Mouse (Mus musculus) hindbrain, embryonic 11.5 days (tissue): ENCODE measurements at regions not wholly inside any gene's neighbourhood (a gene's known extent, or its start where the extent isn't known, plus 50 kb on each side); places are given as distances from the start of the nearest gene placed in this dataset.

Experiments
- ATAC-seq: fragments of 200-750 bp; cut with Nextera tagmentation; 2 replicates; pipeline ENCODE4 v1.8.0; 2017; ENCODE audit warnings: mild to moderate bottlenecking, moderate TSS enrichment, moderate library complexity; ENCODE audit not compliant: low FRiP score
- DNase-seq: peaks from one replicate; pipeline ENCODE4 v3.0.0-alpha.2; 2015; ENCODE audit warnings: low spot score
- H3K27ac ChIP-seq: fragments of 300-500 bp; sonication (generic); 2 replicates; pipeline ENCODE4 v1.5.1; 2014; ENCODE audit warnings: mild to moderate bottlenecking, low read depth, low read length
- H3K27me3 ChIP-seq: fragments of 300-500 bp; sonication (generic); 2 replicates; pipeline ENCODE4 v1.6.1; 2014; ENCODE audit warnings: mild to moderate bottlenecking, low read length, moderate library complexity, mixed read lengths; ENCODE audit not compliant: control insufficient read depth, insufficient read depth
- H3K36me3 ChIP-seq: fragments of 300-500 bp; sonication (generic); 2 replicates; pipeline ENCODE4 v1.6.1; 2014; ENCODE audit warnings: mild to moderate bottlenecking, low read length, moderate library complexity, mixed read lengths; ENCODE audit not compliant: control insufficient read depth, insufficient read depth
- H3K4me1 ChIP-seq: fragments of 300-500 bp; sonication (generic); replicated peaks from 2 replicates; pipeline ENCODE4 v1.6.1; 2014; ENCODE audit warnings: low read length, mixed read lengths; ENCODE audit not compliant: control insufficient read depth, insufficient read depth
- H3K4me2 ChIP-seq: fragments of 300-500 bp; sonication (generic); replicated peaks from 2 replicates; pipeline ENCODE4 v1.6.1; 2014; ENCODE audit warnings: mild to moderate bottlenecking, low read depth, low read length
- H3K4me3 ChIP-seq: fragments of 300-500 bp; sonication (generic); 2 replicates; pipeline ENCODE4 v1.5.1; 2014; ENCODE audit warnings: low read depth, low read length
- H3K9ac ChIP-seq: fragments of 300-500 bp; sonication (generic); 2 replicates; pipeline ENCODE4 v1.6.1; 2014; ENCODE audit warnings: low read depth, low read length
- H3K9me3 ChIP-seq: fragments of 300-500 bp; sonication (generic); 2 replicates; pipeline ENCODE4 v1.6.1; 2016; ENCODE audit warnings: low read length; ENCODE audit not compliant: control insufficient read depth
- WGBS: fragments of 180-500 bp; shearing (Covaris S2); extraction: QIAGEN DNeasy Blood & Tissue Kit; methylation state at CpG from one replicate; pipeline ENCODE4 v1.1.7; 2014; 5-methylcytosine and 5-hydroxymethylcytosine counted together

DNA sequence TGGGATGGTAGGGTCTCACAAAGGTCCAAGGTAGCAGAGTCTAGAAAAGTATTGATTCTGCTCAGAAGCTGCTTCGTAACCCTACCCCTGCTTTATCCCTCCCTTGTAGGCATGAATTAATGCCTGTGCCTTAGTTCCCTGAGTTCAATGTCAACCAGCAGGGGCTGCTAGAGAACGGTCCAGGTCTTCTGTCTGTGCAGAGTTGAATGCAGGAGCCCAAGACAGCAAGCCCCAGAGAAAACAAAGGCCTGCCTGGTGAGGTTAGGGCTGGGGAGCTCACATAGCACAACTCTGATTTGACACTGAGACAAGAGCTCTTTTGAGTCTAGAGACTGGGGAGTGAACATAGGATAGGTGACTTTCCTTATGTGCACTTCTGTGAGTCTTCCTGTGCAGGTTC, 56.6 kb downstream of the Olig3 start:
- H3K9me3 ChIP-seq, result no peaks in the 10 kb centered on the region
- no peaks in the 10 kb centered on the region for H3K27me3 ChIP-seq
- 44% methylated on average over 2 of the region's 2 CpGs for WGBS
- H3K9ac ChIP-seq, result no peak overlapping the region
- no peak overlapping the region for H3K4me3 ChIP-seq
- no peaks in the 10 kb centered on the region for H3K4me1 ChIP-seq
- ATAC-seq (peak; percentile 41; the same call in 1 of the 2 replicates), DNase-seq (peak; percentile 44)
- no peaks in the 10 kb centered on the region for H3K36me3 ChIP-seq
- no peak overlapping the region for H3K4me2 ChIP-seq
- peak overlapping the region; percentile 48; the same call in 1 of the 2 replicates for H3K27ac ChIP-seq

GRCm38 (mm10) chr10:19413935-19414334, 57.6 kb downstream of the Olig3 start:
- Histone ChIP-seq H3K9ac (no peak overlapping the region), H3K9me3 (no peaks in the 10 kb centered on the region), H3K4me2 (no peak overlapping the region), H3K4me3 (no peak overlapping the region), H3K4me1 (no peaks in the 10 kb centered on the region), H3K27me3 (no peaks in the 10 kb centered on the region), H3K36me3 (no peaks in the 10 kb centered on the region), H3K27ac (0 out of 2 replicates have a peak overlapping the region, but pooled peaks have one; percentile 30)
- DNase-seq, result no peak
- 31% methylated on average over 5 of the region's 5 CpGs for WGBS
- peak; percentile 72; the same call in 1 of the 2 replicates for ATAC-seq

DNA sequence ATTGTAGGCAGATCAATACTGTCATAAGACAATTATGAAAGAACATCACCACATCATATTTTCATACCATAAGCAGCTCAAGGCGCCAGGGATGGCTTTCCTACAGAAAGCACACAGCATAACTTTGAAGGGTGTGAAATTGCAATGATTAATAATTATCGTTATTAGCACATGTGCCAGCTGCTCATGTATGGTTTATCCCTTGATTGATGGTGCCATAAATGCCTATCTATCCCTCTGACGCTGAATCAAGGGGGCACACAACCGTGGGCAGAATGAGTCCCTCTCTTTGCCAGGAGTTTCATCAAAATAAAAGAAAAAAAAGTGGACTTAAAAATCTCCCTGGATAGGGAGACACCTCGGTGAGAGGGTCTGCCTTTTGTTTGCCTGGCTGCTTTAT, 58.5 kb downstream of the Olig3 start:
- Histone ChIP-seq H3K9me3 (no peaks in the 10 kb centered on the region), H3K4me1 (no peaks in the 10 kb centered on the region), H3K4me3 (no peak overlapping the region), H3K27ac (no peak overlapping the region; the same call in 1 of the 2 replicates), H3K9ac (no peak overlapping the region), H3K36me3 (no peaks in the 10 kb centered on the region), H3K4me2 (no peak overlapping the region), H3K27me3 (no peaks in the 10 kb centered on the region)
- peak; percentile 64 for ATAC-seq
- 41% methylated on average over 5 of the region's 5 CpGs for WGBS
- no peak for DNase-seq

DNA sequence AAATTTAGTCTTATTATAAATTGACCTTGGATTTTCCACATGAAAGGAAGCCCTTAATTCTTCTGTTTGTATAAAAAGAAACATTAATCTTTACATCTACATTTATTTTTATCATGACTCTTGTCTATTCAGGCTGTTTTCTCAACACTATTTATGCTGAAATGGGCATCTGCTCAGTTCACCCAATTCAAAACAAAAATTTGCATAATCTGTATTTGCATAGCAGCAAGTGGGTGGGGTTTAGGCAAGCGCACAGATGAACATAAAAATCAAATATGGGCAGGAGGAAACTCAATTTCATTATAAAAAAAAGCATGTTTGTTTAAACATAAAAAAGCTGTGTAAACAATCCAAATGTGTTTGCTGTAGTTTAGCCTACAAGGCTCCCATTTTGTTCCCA, 67.7 kb downstream of the Olig3 start:
- H3K36me3 ChIP-seq, result no peaks in the 10 kb centered on the region
- ATAC-seq (no peak), DNase-seq (no peak)
- H3K9me3 ChIP-seq, result no peaks in the 10 kb centered on the region
- H3K4me3 ChIP-seq, result no peak overlapping the region
- no peak overlapping the region for H3K4me2 ChIP-seq
- 78% methylated on average over 1 of the region's 1 CpGs for WGBS
- H3K27me3 ChIP-seq, result no peaks in the 10 kb centered on the region
- H3K4me1 ChIP-seq, result no peaks in the 10 kb centered on the region
- no peak overlapping the region for H3K27ac ChIP-seq
- H3K9ac ChIP-seq, result no peak overlapping the region

DNA sequence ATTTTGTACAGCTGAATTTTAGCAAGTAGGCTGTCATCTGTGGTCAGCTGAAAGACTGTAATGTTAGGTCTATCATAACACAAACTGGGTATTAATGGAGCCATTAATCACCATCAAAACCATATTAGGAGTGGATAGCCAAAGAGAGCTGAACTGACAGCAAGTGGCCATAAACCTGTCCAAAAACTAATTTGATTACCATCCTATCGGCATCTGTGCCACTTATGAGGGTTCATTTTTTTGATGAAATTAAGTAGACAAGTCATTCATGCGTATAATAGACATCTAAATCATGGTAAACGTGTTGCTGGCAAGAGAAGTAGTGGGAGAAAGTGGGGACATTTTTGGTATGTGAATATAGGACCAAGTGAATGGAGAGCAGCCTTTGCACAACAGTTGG, 68.6 kb downstream of the Olig3 start:
- WGBS, result 74% methylated on average over 3 of the region's 3 CpGs

DNA sequence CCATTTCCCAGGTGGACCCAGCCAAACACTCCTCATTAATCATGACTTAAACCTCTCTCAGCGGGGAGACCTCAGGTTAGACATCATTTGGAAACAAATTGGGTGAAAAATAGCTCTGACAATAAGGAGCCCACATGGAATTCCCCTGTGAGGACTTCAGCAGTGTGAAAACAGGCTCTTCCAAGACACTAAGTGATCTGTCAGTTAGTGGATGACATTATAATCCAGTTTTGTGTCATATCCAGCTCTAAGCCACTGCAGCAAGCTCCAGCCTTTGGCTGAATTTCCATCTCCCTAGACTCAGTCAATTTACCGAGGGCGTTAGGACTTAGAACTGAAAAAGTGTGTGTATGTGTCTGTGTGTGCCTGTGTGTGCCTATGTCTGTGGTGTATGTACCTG, 70.5 kb downstream of the Olig3 start:
- ATAC-seq, result no peak
- WGBS, result 86% methylated on average over 3 of the region's 3 CpGs

More for the DNA sequence above, 68.6 kb downstream of the Olig3 start:
- H3K27me3 ChIP-seq, result no peaks in the 10 kb centered on the region
- no peak for DNase-seq
- H3K4me2 ChIP-seq, result no peak overlapping the region
- H3K4me1 ChIP-seq, result no peaks in the 10 kb centered on the region
- H3K4me3 ChIP-seq, result no peak overlapping the region
- H3K9ac ChIP-seq, result no peak overlapping the region
- ATAC-seq, result no peak
- no peaks in the 10 kb centered on the region for H3K9me3 ChIP-seq
- no peaks in the 10 kb centered on the region for H3K36me3 ChIP-seq
- H3K27ac ChIP-seq, result no peak overlapping the region

DNA sequence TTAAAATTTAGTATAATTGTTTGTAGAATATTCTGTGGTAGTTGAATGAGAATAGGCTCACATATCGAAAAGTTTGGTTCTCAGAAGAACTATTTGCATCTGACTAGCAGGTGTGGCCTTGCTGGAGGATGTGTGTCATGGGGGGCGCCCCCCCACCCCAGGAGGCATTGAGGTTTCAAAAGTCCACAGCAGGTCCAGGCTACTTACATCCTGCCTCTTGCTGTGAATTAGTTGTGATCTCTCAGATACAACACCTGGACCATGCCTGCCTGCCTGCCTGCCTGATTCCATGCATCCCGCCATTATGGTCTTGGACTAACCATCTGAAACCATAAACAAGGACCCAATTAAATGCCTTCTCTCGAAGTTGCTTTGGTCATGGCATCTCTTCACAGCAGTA, 76.2 kb downstream of the Olig3 start:
- Histone ChIP-seq H3K36me3 (no peaks in the 10 kb centered on the region), H3K27me3 (0 out of 2 replicates have a peak, but pooled peaks cover 5% of the 10 kb centered on the region), H3K27ac (no peak overlapping the region), H3K4me1 (no peaks in the 10 kb centered on the region), H3K4me3 (no peak overlapping the region), H3K4me2 (no peak overlapping the region), H3K9me3 (no peaks in the 10 kb centered on the region), H3K9ac (no peak overlapping the region)
- 88% methylated on average over 4 of the region's 4 CpGs for WGBS
- no peak for DNase-seq
- no peak for ATAC-seq

More for the DNA sequence above, 70.5 kb downstream of the Olig3 start:
- no peaks in the 10 kb centered on the region for H3K36me3 ChIP-seq
- no peak overlapping the region for H3K27ac ChIP-seq
- no peaks in the 10 kb centered on the region for H3K4me1 ChIP-seq
- no peak overlapping the region for H3K9ac ChIP-seq
- no peaks in the 10 kb centered on the region for H3K27me3 ChIP-seq
- no peaks in the 10 kb centered on the region for H3K9me3 ChIP-seq
- no peak for DNase-seq
- H3K4me3 ChIP-seq, result no peak overlapping the region
- no peak overlapping the region for H3K4me2 ChIP-seq

GRCm38 (mm10) chr10:19434661-19435060, 78.3 kb downstream of the Olig3 start:
- Histone ChIP-seq H3K4me2 (no peak overlapping the region), H3K36me3 (no peaks in the 10 kb centered on the region), H3K9me3 (no peaks in the 10 kb centered on the region), H3K27me3 (peaks cover 10% of the 10 kb centered on the region; the same call in 1 of the 2 replicates), H3K4me3 (no peak overlapping the region), H3K27ac (no peak overlapping the region), H3K9ac (no peak overlapping the region), H3K4me1 (no peaks in the 10 kb centered on the region)
- ATAC-seq (no peak), DNase-seq (no peak)
- 84% methylated on average over 6 of the region's 6 CpGs for WGBS

GRCm38 (mm10) chr10:19441807-19442206, 85.5 kb downstream of the Olig3 start:
- Histone ChIP-seq H3K9me3 (no peaks in the 10 kb centered on the region), H3K9ac (no peak overlapping the region), H3K4me1 (peaks cover 5% of the 10 kb centered on the region; the same call in 1 of the 2 replicates), H3K27me3 (peaks cover 35% of the 10 kb centered on the region), H3K4me2 (no peak overlapping the region), H3K27ac (peak overlapping the region; percentile 60; the same call in 1 of the 2 replicates), H3K36me3 (no peaks in the 10 kb centered on the region), H3K4me3 (no peak overlapping the region)
- DNase-seq (peak; percentile 60), ATAC-seq (peak; percentile 75)
- WGBS, result 11% methylated on average over 12 of the region's 12 CpGs
